Mouse (Mus musculus) bone marrow macrophage, adult 2 months (primary cell): ENCODE measurements around the gene Prodh2.

Experiments used
- CTCF ChIP-seq: IDR thresholded peaks from 2 replicates; pipeline ENCODE4 v1.5.1; 2012; ENCODE audit warnings: low read depth, mild to moderate bottlenecking, low read length, moderate library complexity
- POLR2A ChIP-seq: IDR thresholded peaks from 2 replicates; pipeline ENCODE4 v1.6.1; 2012; ENCODE audit warnings: mild to moderate bottlenecking, low read depth, low read length, borderline replicate concordance

DNA sequence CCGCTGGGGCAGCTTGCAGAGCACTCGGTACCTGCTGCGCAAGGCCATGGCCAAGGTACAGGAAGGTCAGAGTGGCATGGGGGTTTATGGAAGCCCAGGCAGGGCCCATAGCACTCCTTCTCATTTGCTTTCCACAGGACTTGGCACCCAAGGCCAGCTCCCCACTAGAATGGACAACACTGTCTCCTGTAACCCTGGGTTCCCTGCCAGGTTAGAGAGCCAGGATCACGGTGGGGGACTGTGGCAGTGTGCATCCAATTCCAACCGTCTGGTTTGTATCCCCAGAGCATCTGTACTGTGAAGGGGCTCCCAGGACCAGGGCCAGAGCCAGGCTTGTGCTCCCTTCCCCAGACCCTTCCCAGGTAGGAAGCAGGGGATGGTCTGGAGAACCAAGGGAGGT lies 27.4 kb downstream of the Prodh2 start:
- TF ChIP-seq POLR2A (no peak), CTCF (no peak)
